Mouse (Mus musculus) E14TG2a.4 (cell line): ENCODE measurements at regions not wholly inside any gene's neighbourhood (a gene's known extent, or its start where the extent isn't known, plus 50 kb on each side); places are given as distances from the start of the nearest gene placed in this dataset.

Source experiments
- CTCF ChIP-seq: conservative IDR thresholded peaks from 2 replicates; pipeline ENCODE4 v1.5.1; 2014; ENCODE audit warnings: low read length
- POU5F1 ChIP-seq: IDR thresholded peaks from 2 replicates; pipeline ENCODE4 v1.6.1; 2014; ENCODE audit warnings: low read length, borderline replicate concordance

- no peak for TF ChIP-seq CTCF
- TF ChIP-seq POU5F1: no peak
Observed at GRCm38 (mm10) chr2:160515621-160516020, 130.1 kb upstream of the Top1 start.
